Mouse (Mus musculus) kidney, postnatal 0 days (tissue): Measurements from ENCODE around the gene Mettl16. TPM values are rescaled to one million over a fixed set of nuclear protein-coding genes. Genes with fewer than 3 reads are reported as not detected.

Experiments used
- ATAC-seq: fragments of 200-750 bp; cut with Nextera tagmentation; replicated peaks from 2 replicates; pipeline ENCODE4 v1.8.0; 2017; ENCODE audit warnings: low read depth, moderate number of reproducible peaks, moderate TSS enrichment, moderate library complexity; ENCODE audit not compliant: low FRiP score
- DNase-seq: peaks from one replicate; pipeline ENCODE4 v3.0.0-alpha.2; 2016; ENCODE audit warnings: low spot score
- H3K27ac ChIP-seq: fragments of 300-500 bp; sonication (generic); 2 replicates; pipeline ENCODE4 v1.5.1; 2014; ENCODE audit warnings: mild to moderate bottlenecking
- H3K27me3 ChIP-seq: fragments of 300-500 bp; sonication (generic); 2 replicates; pipeline ENCODE4 v1.6.1; 2014; ENCODE audit warnings: low read length, mixed read lengths; ENCODE audit not compliant: insufficient read depth
- H3K36me3 ChIP-seq: fragments of 300-500 bp; sonication (generic); 2 replicates; pipeline ENCODE4 v1.6.1; 2014; ENCODE audit warnings: low read length, mixed read lengths; ENCODE audit not compliant: insufficient read depth
- H3K4me1 ChIP-seq: fragments of 300-500 bp; sonication (generic); replicated peaks from 2 replicates; pipeline ENCODE4 v1.6.1; 2014; ENCODE audit warnings: antibody characterized with exemption, low read length, mixed read lengths; ENCODE audit not compliant: insufficient read depth
- H3K4me2 ChIP-seq: fragments of 300-500 bp; sonication (generic); 2 replicates; pipeline ENCODE4 v1.6.1; 2014; ENCODE audit warnings: mild to moderate bottlenecking, low read length, moderate library complexity, mixed read lengths
- H3K4me3 ChIP-seq: fragments of 300-500 bp; sonication (generic); replicated peaks from 2 replicates; pipeline ENCODE4 v1.5.1; 2014; ENCODE audit warnings: low read depth, low read length
- H3K9ac ChIP-seq: fragments of 300-500 bp; sonication (generic); 2 replicates; pipeline ENCODE4 v1.6.1; 2014; ENCODE audit warnings: low read depth, low read length
- H3K9me3 ChIP-seq: fragments of 300-500 bp; sonication (generic); replicated peaks from 2 replicates; pipeline ENCODE4 v1.6.1; 2016; ENCODE audit warnings: low read length, inconsistent platforms, mixed read lengths
- CTCF ChIP-seq: IDR thresholded peaks from 2 replicates; pipeline ENCODE4 v1.5.1; 2016; ENCODE audit warnings: antibody characterized with exemption, low read depth, mild to moderate bottlenecking, moderate library complexity
- WGBS: fragments of 180-500 bp; shearing (Covaris S2); extraction: QIAGEN DNeasy Blood & Tissue Kit; methylation state at CpG from one replicate; pipeline ENCODE4 v1.1.7; 2014; 5-methylcytosine and 5-hydroxymethylcytosine counted together
- polyA plus RNA-seq: library from polyadenylated mRNA; unstranded; fragments of >200 nt; fragmentation: Nextera tagmentation; extraction: Ambion mirVana; gene quantifications from 2 replicates; pipeline ENCODE4 v1.2.1, GENCODE M21; 2015

Mettl16 gene
- polyA plus RNA-seq, 1 experiment from 2014 or later, result 27.1 TPM

DNA sequence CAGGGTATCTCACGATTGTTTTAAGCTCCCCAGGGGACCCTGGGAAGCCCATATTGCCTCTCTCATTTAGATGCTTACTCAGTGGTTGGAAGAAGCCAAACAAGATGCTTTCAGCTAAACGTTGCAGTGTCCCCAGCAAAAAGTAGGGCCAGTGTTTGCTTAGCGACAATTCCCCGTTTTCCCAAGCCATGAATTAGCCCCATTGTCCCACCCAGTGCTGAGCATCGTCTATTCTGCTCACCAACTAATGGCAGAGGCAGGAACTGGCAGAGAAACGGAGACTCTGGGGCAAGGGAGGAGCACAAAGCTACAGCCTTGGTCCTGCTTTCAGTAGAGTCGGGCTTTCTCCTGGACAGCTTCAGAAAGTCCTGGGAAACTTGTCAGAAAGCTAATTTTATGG is 35.7 kb upstream of the Mettl16 start:
- DNase-seq, result no peak

DNA sequence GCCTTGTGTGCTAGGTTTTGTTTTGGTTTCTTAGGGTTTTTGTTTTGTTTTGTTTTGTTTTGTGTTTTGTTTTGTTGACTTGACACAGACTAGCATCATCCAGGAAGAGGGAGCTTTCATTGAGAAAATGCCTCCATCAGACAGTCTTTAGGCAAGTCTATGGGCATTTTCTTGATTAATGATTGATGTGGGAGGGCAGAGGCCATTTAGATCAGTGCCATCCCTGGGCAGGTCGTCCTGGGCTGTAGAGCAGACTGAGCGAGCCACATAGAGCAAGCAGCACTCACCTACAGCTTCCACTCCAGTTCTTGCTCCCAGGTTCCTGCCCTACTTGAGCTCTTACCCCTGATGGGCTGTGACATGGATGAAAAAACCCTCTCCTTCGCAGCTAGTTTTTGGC is 32.8 kb upstream of the Mettl16 start:
- H3K36me3 ChIP-seq, result no peaks in the 10 kb centered on the region
- no peaks in the 10 kb centered on the region for H3K9me3 ChIP-seq
- DNase-seq (no peak), ATAC-seq (no peak)
- no peak overlapping the region for H3K4me2 ChIP-seq
- H3K27ac ChIP-seq, result no peak overlapping the region
- no peaks in the 10 kb centered on the region for H3K4me1 ChIP-seq
- WGBS, result 51% methylated on average over 3 of the region's 3 CpGs
- no peak overlapping the region for H3K4me3 ChIP-seq
- TF ChIP-seq CTCF, result no peak
- no peaks in the 10 kb centered on the region for H3K27me3 ChIP-seq
- no peak overlapping the region for H3K9ac ChIP-seq

More for the DNA sequence above, 35.7 kb upstream of the Mettl16 start:
- TF ChIP-seq CTCF, result no peak
- no peak for ATAC-seq
- no peaks in the 10 kb centered on the region for H3K27me3 ChIP-seq
- no peak overlapping the region for H3K27ac ChIP-seq
- no peak overlapping the region for H3K9ac ChIP-seq
- 20% methylated on average over 7 of the region's 7 CpGs for WGBS
- no peak overlapping the region for H3K4me2 ChIP-seq
- H3K4me3 ChIP-seq, result no peak overlapping the region
- H3K4me1 ChIP-seq, result no peaks in the 10 kb centered on the region
- H3K9me3 ChIP-seq, result no peaks in the 10 kb centered on the region
- no peaks in the 10 kb centered on the region for H3K36me3 ChIP-seq

DNA sequence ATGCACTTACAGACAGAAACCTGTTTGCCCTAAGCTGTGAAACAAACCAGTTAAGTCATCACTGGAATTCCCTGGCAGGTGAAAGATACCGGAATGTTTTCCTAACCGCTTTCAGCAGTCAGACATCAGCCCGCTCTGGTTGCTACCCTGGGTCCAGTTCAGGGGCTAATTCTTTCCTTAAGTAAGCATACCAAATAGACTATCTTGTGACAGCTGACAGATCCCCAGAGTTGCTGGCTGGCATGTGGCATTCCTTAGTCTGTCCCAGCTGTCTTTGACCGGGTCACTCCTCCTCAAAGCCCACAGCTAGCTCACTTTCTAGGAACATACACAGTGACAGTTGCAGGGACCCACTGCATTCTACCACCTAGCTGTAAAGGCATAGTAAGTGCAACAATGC is 22.6 kb upstream of the Mettl16 start:
- Histone ChIP-seq H3K9ac (no peak overlapping the region), H3K27ac (no peak overlapping the region), H3K36me3 (no peaks in the 10 kb centered on the region), H3K4me1 (no peaks in the 10 kb centered on the region), H3K4me2 (no peak overlapping the region), H3K4me3 (no peak overlapping the region), H3K9me3 (no peaks in the 10 kb centered on the region), H3K27me3 (no peaks in the 10 kb centered on the region)
- WGBS, result 46% methylated on average over 4 of the region's 4 CpGs
- DNase-seq, result peak; percentile 20
- no peak for ATAC-seq
- no peak for TF ChIP-seq CTCF

DNA sequence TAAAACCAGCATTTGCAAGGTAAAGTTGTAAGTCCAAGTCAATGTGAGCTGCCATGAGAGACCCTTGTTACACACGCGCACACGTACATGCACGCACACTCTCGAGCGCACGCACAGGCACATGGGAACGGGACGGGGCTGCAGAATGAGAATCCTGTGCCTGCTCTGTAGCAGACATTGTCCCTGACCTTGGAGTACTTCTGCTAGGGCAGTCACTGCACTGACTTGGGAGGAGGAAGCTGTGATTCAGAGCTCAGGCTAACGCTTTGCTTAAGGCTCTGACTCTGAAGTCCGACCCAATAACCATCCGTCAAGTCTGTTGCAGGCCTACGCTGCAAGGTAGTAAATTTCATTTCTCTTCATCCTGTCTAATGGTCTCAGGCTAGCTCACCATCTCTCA is 21.4 kb upstream of the Mettl16 start:
- DNase-seq, result no peak
- H3K36me3 ChIP-seq, result no peaks in the 10 kb centered on the region
- 68% methylated on average over 13 of the region's 13 CpGs for WGBS
- no peak overlapping the region for H3K4me2 ChIP-seq
- ATAC-seq, result no peak
- H3K9ac ChIP-seq, result no peak overlapping the region
- H3K4me1 ChIP-seq, result no peaks in the 10 kb centered on the region
- H3K27ac ChIP-seq, result no peak overlapping the region
- H3K9me3 ChIP-seq, result no peaks in the 10 kb centered on the region
- TF ChIP-seq CTCF, result no peak
- no peak overlapping the region for H3K4me3 ChIP-seq
- no peaks in the 10 kb centered on the region for H3K27me3 ChIP-seq

DNA sequence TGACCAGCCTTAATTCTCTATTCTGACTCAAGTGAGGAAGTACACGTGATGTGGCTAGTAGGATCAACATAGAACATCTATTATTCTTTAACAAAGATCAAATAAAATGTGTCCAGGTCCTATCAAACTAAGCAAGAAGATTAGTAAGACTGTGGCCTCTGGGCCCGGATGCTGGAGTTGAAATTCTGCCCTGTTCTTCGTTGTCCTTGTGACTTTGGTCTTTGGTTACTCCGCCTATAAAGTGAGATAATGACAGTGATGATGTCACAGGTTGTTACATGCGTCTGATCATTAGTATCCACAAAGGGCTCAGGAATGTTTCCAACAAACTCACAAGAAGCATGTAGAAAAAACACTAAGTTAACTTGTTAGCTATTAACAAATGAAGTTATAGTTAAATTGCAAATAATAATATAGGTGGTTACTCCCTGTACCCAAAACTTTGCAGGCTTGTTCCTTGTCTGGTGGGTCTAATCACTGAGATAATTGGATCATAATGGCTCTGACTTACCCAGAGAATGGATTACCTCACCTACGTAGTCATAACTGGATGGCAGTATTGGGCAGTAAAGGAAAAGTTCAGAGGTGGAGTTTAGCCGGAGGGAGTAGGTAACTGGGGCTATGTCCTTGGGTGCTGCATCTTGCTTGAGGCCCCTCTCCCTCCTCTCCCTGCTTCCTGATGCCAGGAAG is 19.8 kb upstream of the Mettl16 start:
- Histone ChIP-seq H3K27ac (no peak overlapping the region), H3K27me3 (no peaks in the 10 kb centered on the region), H3K36me3 (no peaks in the 10 kb centered on the region), H3K4me3 (no peak overlapping the region), H3K4me1 (no peaks in the 10 kb centered on the region), H3K9ac (no peak overlapping the region), H3K9me3 (no peaks in the 10 kb centered on the region), H3K4me2 (no peak overlapping the region)
- no peak for TF ChIP-seq CTCF
- WGBS, result 83% methylated on average over 7 of the region's 7 CpGs
- DNase-seq, result no peak
- ATAC-seq, result no peak

DNA sequence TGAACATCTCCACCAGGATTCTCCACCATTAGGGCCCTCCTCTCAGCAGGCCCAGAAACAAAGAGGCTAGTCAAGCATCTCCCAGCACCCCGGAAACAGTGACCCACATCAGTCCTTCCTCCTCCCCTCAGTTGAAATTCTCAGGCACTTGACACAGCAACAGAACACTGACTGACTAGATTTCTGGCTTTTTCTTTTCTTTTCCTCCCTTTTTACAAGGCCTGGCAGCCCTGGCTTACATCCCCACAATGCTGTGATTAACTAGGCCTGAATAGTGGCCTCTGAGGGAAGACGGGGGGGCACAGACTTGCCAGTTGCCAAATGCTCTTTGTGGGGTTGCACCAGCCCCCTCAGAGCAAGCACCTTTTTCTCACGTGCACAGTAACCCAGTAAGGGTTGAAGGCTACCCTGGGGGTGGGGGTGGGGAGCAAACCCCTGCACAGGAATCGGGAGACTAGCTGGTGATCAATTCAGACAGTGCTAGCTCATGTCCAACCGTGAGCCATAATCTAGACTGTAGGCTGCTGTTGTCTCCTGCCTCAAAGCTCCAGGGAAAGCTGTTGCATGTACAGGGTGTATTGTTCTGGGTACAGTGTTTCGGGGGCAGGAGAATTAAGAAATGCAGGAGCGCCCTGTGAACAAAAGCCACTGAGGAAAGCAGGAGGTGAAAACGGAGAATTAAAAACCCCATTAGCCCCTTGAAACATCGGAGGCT is 19.1 kb upstream of the Mettl16 start:
- H3K4me3 ChIP-seq, result no peak overlapping the region
- no peaks in the 10 kb centered on the region for H3K9me3 ChIP-seq
- ATAC-seq, result no peak
- H3K27me3 ChIP-seq, result no peaks in the 10 kb centered on the region
- no peak for TF ChIP-seq CTCF
- DNase-seq, result no peak
- H3K4me1 ChIP-seq, result no peaks in the 10 kb centered on the region
- H3K36me3 ChIP-seq, result no peaks in the 10 kb centered on the region
- H3K4me2 ChIP-seq, result no peak overlapping the region
- no peak overlapping the region for H3K27ac ChIP-seq
- 65% methylated on average over 9 of the region's 9 CpGs for WGBS
- H3K9ac ChIP-seq, result no peak overlapping the region
